Mouse (Mus musculus): Measurements from ENCODE around the gene Ino80d. TPM values are rescaled to one million over a fixed set of nuclear protein-coding genes. Genes with fewer than 3 reads are reported as not detected.

Ino80d gene
- polyA plus RNA-seq, 1 experiment from 2014 or later = 20.0 TPM

DNA sequence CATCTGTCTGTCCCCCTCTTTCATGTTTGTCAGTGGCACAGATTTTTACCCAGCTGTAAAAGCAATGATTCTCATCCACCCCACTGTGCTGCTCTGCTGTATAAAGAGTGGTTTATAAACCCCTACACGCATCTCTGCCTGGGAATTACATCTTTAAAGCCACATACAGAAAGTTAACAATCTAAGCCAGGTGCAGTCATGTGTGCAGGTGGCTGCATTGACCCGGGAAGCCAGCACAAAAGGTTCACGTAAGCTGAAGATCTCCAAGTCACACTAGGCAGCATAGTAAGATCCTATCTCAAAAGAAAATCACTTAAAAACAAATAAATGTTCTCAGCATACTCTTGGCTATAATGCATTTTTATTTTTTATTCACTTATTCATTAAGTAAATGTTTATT lies 14.8 kb upstream of the Ino80d start:
- H3K4me3 ChIP-seq (ENCODE audit: low read depth, low read length) = peak overlapping the region; percentile 9; the same call in 1 of the 2 replicates
- H3K9me3 ChIP-seq (ENCODE audit: control insufficient read depth, low read depth, low read length) = no peaks in the 10 kb centered on the region
- peak overlapping the region; percentile 25 for H3K4me2 ChIP-seq (replicated peaks; ENCODE audit: low read depth, low read length)
- H3K27ac ChIP-seq (ENCODE audit: low read length) = peak overlapping the region; percentile 21; the same call in 1 of the 2 replicates
- H3K36me3 ChIP-seq (ENCODE audit: control insufficient read depth, insufficient read depth, low read length) = 0 out of 2 replicates have a peak, but pooled peaks cover 10% of the 10 kb centered on the region
- WGBS = 45% methylated on average over 3 of the region's 3 CpGs
- H3K9ac ChIP-seq (replicated peaks; ENCODE audit: low read depth, low read length) = no peak overlapping the region
- ATAC-seq (ENCODE audit: insufficient number of reproducible peaks, insufficient read depth, low FRiP score, low read depth) = peak; percentile 24; the same call in 1 of the 2 replicates
- H3K27me3 ChIP-seq (ENCODE audit: control insufficient read depth, insufficient read depth, low read length) = no peaks in the 10 kb centered on the region
- 0 out of 2 replicates have a peak, but pooled peaks cover 2% of the 10 kb centered on the region for H3K4me1 ChIP-seq (ENCODE audit: control insufficient read depth, insufficient read depth, low read length)

DNA sequence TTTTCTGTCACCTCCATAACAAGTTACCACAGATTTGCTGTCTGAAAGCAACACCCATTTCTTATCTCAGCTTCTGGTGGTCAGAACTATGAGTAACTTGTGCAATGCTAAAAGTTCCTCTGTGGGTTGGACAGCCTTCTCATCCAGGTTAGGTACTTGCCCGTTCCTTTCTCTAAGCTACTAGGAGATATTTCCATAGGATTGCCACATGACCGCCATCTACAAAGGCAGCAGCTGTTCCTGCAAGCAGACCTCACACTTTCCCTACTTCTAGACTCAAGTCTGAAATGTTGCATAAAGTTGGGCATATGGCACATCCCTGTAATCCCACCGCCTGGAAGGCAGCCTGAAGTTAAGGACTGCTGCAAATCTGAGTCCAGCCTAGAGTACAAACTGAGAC lies 11.7 kb upstream of the Ino80d start:
- WGBS = 88% methylated on average over 3 of the region's 3 CpGs
- peaks cover 26% of the 10 kb centered on the region; the same call in 1 of the 2 replicates for H3K36me3 ChIP-seq (ENCODE audit: control insufficient read depth, insufficient read depth, low read length)
- ATAC-seq (ENCODE audit: insufficient number of reproducible peaks, insufficient read depth, low FRiP score, low read depth) = no peak

DNA sequence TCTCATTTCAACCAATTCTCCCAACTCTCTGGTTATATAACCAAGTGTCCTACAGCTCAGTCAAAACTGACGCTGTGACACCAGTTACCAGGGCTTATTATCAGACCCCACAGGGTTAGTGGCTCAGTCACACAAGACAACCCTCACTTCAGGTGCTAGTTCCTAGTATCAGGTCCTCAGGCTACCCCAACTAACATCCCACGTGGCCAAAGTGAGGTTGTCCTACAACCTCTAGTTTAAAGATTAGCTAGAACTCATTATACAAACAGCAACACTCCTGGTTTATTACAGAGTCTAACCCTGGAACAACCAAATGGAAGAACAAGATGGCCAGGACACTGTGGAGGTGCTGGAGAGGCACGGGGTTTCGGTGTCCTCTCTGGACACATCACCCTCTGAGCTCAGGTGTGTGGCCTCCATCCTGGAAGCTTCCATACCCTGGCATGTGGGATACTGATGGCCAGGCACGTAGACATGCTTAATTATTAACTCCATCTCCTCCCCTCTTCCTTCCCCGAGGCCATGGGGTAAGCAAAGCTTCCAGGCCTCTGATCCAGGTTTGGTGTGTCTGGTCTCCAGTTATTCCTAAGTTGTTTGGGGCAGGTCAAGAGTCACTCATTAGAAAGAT lies 9.5 kb upstream of the Ino80d start:
- H3K36me3 ChIP-seq (ENCODE audit: control insufficient read depth, insufficient read depth, low read length) = peaks cover 44% of the 10 kb centered on the region; the same call in 1 of the 2 replicates
- H3K4me2 ChIP-seq (replicated peaks; ENCODE audit: low read depth, low read length) = no peak overlapping the region

More for the DNA sequence above, 11.7 kb upstream of the Ino80d start:
- Histone ChIP-seq H3K4me3 (ENCODE audit: low read depth, low read length) (no peak overlapping the region), H3K9ac (replicated peaks; ENCODE audit: low read depth, low read length) (no peak overlapping the region), H3K27ac (ENCODE audit: low read length) (no peak overlapping the region), H3K4me2 (replicated peaks; ENCODE audit: low read depth, low read length) (no peak overlapping the region), H3K27me3 (ENCODE audit: control insufficient read depth, insufficient read depth, low read length) (no peaks in the 10 kb centered on the region), H3K9me3 (ENCODE audit: control insufficient read depth, low read depth, low read length) (no peaks in the 10 kb centered on the region), H3K4me1 (ENCODE audit: control insufficient read depth, insufficient read depth, low read length) (0 out of 2 replicates have a peak, but pooled peaks cover 2% of the 10 kb centered on the region)

DNA sequence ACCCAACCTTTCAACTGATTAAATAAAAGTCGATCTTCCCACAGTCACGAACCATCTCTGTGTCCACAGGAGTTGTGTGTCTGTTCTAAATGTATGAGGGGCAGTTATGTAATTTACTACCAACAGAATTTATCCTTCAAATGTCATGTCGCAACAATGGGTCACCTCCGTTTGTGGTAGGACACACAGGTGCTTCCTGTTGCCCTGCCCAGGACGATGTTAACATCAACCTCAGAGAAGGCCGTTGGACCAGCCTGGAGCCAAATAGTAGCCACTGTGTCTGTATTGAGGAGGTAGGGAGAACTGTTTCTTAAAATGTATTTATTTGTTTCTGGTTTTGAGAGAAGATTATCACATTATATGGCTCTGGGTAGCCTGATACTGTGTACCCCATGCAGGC lies 7.5 kb upstream of the Ino80d start:
- Histone ChIP-seq H3K4me3 (ENCODE audit: low read depth, low read length) (no peak overlapping the region), H3K4me2 (replicated peaks; ENCODE audit: low read depth, low read length) (no peak overlapping the region), H3K4me1 (ENCODE audit: control insufficient read depth, insufficient read depth, low read length) (peaks cover under 1% of the 10 kb centered on the region; the same call in 1 of the 2 replicates), H3K27ac (ENCODE audit: low read length) (no peak overlapping the region), H3K9ac (replicated peaks; ENCODE audit: low read depth, low read length) (no peak overlapping the region), H3K9me3 (ENCODE audit: control insufficient read depth, low read depth, low read length) (no peaks in the 10 kb centered on the region), H3K36me3 (ENCODE audit: control insufficient read depth, insufficient read depth, low read length) (peaks cover 51% of the 10 kb centered on the region), H3K27me3 (ENCODE audit: control insufficient read depth, insufficient read depth, low read length) (no peaks in the 10 kb centered on the region)
- no peak for ATAC-seq (ENCODE audit: insufficient number of reproducible peaks, insufficient read depth, low FRiP score, low read depth)
- 87% methylated on average over 6 of the region's 6 CpGs for WGBS

More for the DNA sequence above, 9.5 kb upstream of the Ino80d start:
- Histone ChIP-seq H3K4me1 (ENCODE audit: control insufficient read depth, insufficient read depth, low read length) (no peaks in the 10 kb centered on the region), H3K9me3 (ENCODE audit: control insufficient read depth, low read depth, low read length) (no peaks in the 10 kb centered on the region), H3K27me3 (ENCODE audit: control insufficient read depth, insufficient read depth, low read length) (no peaks in the 10 kb centered on the region), H3K9ac (replicated peaks; ENCODE audit: low read depth, low read length) (no peak overlapping the region), H3K4me3 (ENCODE audit: low read depth, low read length) (no peak overlapping the region), H3K27ac (ENCODE audit: low read length) (no peak overlapping the region; the same call in 1 of the 2 replicates)
- 58% methylated on average over 6 of the region's 6 CpGs for WGBS
- ATAC-seq (ENCODE audit: insufficient number of reproducible peaks, insufficient read depth, low FRiP score, low read depth) = peak; percentile 69

DNA sequence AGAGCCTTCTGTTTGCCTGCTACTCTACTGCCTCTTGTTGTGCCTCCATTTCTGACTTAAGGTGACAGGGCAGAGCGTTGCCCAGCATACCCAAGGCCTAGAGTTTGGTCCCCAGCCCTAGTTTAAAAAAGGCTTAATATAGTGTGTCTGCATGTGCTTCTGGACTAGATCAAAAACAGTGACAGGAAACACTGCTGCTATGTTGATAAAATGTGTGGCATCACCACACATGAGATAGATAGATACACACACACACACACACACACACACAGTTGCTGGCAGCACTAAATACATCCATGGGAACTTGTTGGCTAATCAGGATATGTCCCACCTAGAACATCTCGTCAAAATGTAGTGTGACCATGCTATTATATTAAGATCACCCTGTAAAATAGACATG lies 5.9 kb upstream of the Ino80d start:
- no peak for ATAC-seq (ENCODE audit: insufficient number of reproducible peaks, insufficient read depth, low FRiP score, low read depth)

DNA sequence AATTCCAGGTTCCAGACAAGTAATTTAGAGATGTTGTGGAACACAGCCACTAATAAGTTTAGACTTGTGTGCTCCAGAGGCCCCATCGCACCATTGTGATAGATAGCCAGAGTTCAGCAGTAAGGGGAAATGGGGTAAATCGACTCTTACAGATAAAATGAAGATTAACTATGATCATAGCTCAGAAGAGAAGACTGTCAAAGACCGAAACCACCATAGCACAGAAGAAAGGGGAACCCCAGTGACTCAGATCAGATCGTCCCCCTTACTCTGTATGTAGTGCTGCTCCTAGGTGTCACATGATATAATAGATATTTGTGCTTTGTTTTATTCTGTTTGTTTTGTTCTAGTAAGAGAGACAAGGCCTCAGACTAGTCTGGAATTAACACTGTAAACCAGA lies 5.2 kb upstream of the Ino80d start:
- Histone ChIP-seq H3K27me3 (ENCODE audit: control insufficient read depth, insufficient read depth, low read length) (no peaks in the 10 kb centered on the region), H3K4me1 (ENCODE audit: control insufficient read depth, insufficient read depth, low read length) (peaks cover 8% of the 10 kb centered on the region; the same call in 1 of the 2 replicates), H3K27ac (ENCODE audit: low read length) (no peak overlapping the region), H3K9me3 (ENCODE audit: control insufficient read depth, low read depth, low read length) (no peaks in the 10 kb centered on the region), H3K9ac (replicated peaks; ENCODE audit: low read depth, low read length) (no peak overlapping the region), H3K4me2 (replicated peaks; ENCODE audit: low read depth, low read length) (no peak overlapping the region), H3K4me3 (ENCODE audit: low read depth, low read length) (no peak overlapping the region), H3K36me3 (ENCODE audit: control insufficient read depth, insufficient read depth, low read length) (peaks cover 45% of the 10 kb centered on the region)
- 84% methylated on average over 4 of the region's 4 CpGs for WGBS
- no peak for ATAC-seq (ENCODE audit: insufficient number of reproducible peaks, insufficient read depth, low FRiP score, low read depth)

More for the DNA sequence above, 5.9 kb upstream of the Ino80d start:
- Histone ChIP-seq H3K4me2 (replicated peaks; ENCODE audit: low read depth, low read length) (no peak overlapping the region), H3K36me3 (ENCODE audit: control insufficient read depth, insufficient read depth, low read length) (peaks cover 47% of the 10 kb centered on the region), H3K27me3 (ENCODE audit: control insufficient read depth, insufficient read depth, low read length) (no peaks in the 10 kb centered on the region), H3K9me3 (ENCODE audit: control insufficient read depth, low read depth, low read length) (no peaks in the 10 kb centered on the region), H3K27ac (ENCODE audit: low read length) (no peak overlapping the region), H3K4me1 (ENCODE audit: control insufficient read depth, insufficient read depth, low read length) (peaks cover 8% of the 10 kb centered on the region; the same call in 1 of the 2 replicates), H3K9ac (replicated peaks; ENCODE audit: low read depth, low read length) (no peak overlapping the region), H3K4me3 (ENCODE audit: low read depth, low read length) (no peak overlapping the region)
- WGBS = 96% methylated on average over 2 of the region's 2 CpGs

DNA sequence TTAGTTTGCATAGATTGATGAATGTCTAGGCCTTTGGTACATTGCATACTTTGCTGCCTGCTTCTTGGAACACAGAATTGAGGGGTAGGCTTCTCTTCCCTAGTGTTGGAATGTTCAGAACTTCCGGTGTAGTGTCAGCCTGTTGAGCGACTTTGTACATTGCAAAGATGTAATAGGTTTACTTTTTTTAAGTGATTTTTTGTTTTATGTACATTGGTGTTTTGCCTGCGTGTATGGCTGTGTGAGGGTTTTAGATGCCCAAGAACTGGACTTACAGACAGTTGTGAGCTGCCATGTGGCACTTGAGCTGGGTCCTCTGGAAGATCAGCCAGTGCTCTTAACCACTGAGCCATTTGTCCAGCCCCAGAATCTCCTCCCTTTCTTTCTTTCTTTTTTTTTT lies 1.1 kb upstream of the Ino80d start:
- 31% methylated on average over 3 of the region's 3 CpGs for WGBS
- Histone ChIP-seq H3K4me3 (ENCODE audit: low read depth, low read length) (peak overlapping the region; percentile 87), H3K9me3 (ENCODE audit: control insufficient read depth, low read depth, low read length) (no peaks in the 10 kb centered on the region), H3K27ac (ENCODE audit: low read length) (peak overlapping the region; percentile 100), H3K9ac (replicated peaks; ENCODE audit: low read depth, low read length) (peak overlapping the region; percentile 100; the same call in 1 of the 2 replicates), H3K27me3 (ENCODE audit: control insufficient read depth, insufficient read depth, low read length) (no peaks in the 10 kb centered on the region), H3K36me3 (ENCODE audit: control insufficient read depth, insufficient read depth, low read length) (peaks cover 23% of the 10 kb centered on the region), H3K4me2 (replicated peaks; ENCODE audit: low read depth, low read length) (peak overlapping the region; percentile 80), H3K4me1 (ENCODE audit: control insufficient read depth, insufficient read depth, low read length) (peaks cover 16% of the 10 kb centered on the region; the same call in 1 of the 2 replicates)
- ATAC-seq (ENCODE audit: insufficient number of reproducible peaks, insufficient read depth, low FRiP score, low read depth) = no peak

DNA sequence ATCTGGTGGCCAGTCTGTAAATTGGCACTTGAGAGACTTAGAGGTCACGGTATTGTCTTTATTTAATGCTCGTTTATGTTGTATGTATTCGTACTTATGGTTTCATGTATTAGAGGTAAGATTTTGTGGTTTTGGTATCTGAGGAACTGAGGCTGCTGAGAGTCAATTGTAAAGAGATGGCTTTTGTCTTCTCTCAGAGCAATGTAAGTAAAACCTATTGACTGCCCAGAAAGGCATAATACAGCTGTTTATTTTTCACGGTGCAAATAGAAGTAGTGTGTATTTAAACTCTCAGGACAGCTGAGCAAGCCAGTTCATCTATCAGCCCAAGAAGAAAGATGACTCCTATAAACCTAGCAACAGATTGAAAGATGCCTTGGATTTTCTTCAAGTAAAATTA lies 629 bp upstream of the Ino80d start:
- Histone ChIP-seq H3K9ac (replicated peaks; ENCODE audit: low read depth, low read length) (peak overlapping the region; percentile 100), H3K36me3 (ENCODE audit: control insufficient read depth, insufficient read depth, low read length) (peaks cover 19% of the 10 kb centered on the region), H3K4me2 (replicated peaks; ENCODE audit: low read depth, low read length) (peak overlapping the region; percentile 80), H3K4me1 (ENCODE audit: control insufficient read depth, insufficient read depth, low read length) (peaks cover 20% of the 10 kb centered on the region; the same call in 1 of the 2 replicates), H3K9me3 (ENCODE audit: control insufficient read depth, low read depth, low read length) (no peaks in the 10 kb centered on the region), H3K4me3 (ENCODE audit: low read depth, low read length) (peak overlapping the region; percentile 87), H3K27ac (ENCODE audit: low read length) (peak overlapping the region; percentile 100), H3K27me3 (ENCODE audit: control insufficient read depth, insufficient read depth, low read length) (no peaks in the 10 kb centered on the region)
- WGBS = 12% methylated on average over 4 of the region's 4 CpGs
- no peak for ATAC-seq (ENCODE audit: insufficient number of reproducible peaks, insufficient read depth, low FRiP score, low read depth)
